Mouse (Mus musculus): ENCODE data around the gene Ass1.
A peak's percentile ranks its signal among the peaks of the same experiment; 100 is the strongest.

Ass1 gene

DNA sequence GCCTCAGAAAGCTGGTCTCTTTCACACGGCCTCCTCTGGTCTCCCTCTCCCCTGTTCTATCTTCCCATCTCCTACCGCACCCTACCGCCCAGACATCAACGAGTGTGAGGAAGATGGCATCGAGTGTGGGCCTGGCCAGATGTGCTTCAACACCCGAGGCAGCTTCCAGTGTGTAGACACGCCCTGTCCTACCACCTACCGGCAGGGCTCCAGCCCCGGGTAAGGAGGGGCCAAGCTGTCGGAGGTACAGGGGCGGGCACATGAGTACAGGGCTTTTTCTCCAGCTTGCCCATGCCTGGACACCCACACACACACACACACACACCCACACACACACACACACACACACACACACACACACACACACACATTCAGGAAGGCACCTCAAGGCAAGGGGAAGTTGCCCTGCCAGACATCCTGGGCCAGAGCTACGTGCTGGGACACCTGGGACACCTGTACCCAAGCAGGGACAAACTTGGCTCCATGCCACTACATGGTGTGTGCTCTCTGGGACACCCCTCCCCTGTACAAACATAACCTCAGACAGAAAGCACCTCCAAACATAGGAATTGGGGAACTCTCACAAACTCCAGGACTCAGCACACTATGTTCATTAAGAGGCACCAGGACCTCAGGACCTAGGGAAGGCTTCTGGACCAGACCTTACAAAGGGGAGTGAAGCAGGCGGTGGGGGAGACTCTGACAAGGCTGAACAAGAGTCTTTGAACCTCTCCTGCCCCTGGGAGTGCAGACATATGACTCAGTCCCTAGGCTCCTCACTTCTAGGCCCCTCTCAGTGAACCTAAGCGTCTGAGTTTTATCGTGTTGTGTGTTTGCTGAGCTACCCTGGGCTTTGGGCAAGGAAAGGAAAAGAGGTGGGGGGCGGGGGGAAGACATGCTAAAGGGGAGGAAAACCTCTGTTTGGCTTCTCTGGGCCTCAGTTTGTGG is 10.7 kb upstream of the Ass1 start:
- no peak for DNase-seq (ENCODE audit: low read depth)

DNA sequence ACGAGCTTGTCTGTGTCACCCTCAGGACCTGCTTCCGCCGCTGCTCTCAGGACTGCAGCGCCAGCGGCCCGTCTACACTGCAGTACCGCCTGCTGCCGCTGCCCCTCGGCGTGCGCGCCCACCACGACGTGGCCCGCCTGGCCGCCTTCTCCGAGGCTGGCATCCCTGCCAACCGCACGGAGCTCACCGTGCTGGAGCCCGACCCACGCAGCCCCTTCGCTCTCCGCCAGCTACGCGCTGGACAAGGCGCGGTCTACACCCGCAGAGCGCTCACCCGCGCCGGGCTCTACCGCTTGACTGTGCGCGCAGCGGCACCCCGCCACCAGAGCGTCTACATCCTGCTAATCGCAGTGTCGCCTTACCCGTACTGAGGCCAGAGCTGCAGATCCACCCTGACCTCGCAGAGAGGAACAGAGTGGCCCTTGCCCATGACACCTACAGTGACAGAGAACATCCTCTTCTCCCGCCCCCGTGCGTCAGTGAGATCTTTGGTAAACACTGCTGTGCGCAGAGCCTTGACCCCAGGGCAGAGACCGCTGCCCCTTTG is 9.9 kb upstream of the Ass1 start:
- no peak for DNase-seq (ENCODE audit: low read depth)

DNA sequence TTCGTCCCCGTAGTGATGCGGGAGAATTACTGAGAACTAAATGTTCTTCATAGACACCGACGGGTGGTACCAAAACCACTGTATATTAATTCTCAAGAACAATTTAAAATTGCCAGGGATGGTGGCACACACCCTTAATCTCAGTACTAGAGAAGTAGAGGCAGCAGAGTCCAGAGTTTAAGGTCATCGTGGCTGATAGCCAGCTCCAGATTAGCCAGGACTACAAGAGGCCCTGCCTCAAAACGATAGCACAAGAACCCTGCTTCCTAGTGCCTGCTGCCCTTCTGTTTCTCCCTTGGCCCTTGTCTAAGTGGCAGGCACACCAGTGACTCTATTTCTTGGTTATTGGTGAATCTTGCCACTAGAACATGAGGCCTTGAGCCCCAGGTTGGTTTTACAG is 9.1 kb upstream of the Ass1 start:
- no peak for DNase-seq (ENCODE audit: low read depth)

DNA sequence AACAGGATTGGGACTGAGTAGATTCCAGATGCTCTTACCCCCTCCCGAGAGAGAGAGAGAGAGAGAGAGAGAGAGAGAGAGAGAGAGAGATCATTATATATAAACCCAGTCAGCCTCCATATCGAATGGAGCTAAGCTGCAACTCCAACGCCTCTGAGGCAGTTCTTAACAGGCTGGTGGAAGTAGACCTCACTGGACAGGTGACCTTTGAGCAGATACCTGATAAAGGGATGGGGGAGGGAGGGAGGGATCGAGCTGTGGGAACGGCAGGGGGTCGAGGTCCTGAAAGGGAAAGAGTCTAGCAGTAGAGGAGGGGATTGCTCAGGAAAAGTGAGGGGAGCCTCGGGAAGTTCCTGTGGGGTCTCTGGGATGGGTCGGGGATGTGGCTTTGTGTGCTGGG is 8.0 kb upstream of the Ass1 start:
- no peak for DNase-seq (ENCODE audit: low read depth)

DNA sequence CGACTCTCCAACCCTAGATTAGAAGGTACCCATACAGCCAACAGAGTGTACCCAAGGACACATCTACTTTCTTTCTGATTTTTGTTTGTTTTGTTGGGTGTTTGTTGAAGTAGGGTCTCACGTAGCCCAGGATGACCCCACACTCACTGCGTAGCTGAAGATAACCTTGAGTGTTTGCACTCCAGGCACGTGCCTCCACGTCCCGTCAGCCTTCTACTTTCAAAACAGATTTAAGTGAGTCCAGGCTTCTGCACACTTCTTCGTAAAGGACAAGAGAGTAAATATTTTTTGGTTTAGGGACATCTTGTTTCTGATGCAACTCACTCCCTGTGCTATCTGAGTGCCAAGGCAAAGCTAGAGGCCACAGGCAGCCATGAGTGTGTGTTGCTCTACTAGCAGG is 6.8 kb upstream of the Ass1 start:
- DNase-seq (ENCODE audit: low read depth), result no peak

DNA sequence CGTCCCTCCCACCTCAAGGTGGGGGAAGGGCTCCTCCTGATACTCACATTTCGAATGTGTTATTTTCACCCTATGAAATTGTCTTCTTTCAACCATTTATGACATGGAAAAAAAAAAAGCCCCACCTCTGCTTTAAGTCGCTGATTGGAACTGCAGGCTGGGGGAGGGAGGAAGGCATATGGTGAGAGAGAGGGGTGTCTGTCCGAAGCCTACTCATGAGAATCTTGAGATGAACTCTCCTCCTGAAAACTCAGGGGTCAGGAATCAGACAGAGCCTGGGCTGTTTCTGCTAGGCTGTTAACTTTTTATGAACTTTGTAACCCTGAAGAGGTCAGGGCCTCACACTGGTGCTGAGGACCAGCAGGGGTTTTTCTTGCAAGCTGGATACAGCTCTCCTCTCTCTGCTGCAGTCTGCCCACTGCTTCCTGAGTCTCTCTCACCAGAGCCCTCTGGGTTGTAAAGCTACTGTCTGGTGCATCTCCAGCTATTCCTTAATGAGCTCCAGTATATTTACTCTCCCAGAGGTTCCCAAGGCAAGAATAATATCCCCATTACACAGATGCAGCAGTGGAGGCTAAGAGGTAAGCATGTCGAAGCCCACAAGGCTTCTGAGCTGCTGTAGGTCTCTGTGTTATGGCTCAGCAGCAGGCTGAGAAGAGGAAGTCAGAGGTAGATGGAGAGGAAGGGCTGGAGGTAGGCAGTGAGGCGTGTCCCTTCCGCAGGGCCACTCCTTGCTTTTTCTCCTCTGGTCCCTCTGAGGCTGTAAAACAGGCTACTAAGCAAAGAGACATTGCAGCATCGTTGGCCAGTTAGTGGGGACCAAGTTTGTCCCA is 6.1 kb upstream of the Ass1 start:
- DNase-seq (ENCODE audit: low read depth), result no peak

DNA sequence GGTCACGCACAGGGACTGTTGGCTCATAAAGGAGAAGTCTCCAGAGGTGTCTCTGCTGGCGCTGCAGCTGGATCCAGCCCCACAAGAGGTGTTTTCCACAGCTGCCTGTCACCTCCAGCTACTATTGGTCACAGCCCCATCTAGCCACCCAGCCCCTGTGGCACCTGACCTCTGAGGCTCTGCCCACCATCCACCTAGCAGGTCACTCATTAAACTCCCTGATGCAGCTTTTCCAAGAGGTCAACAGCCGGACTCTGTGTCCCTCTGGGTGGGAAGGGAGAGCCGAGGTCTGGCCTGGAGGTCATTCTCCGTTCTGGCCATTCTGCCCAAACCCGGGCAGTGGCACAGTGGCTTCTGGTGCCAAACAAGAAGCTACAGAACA is 5.5 kb upstream of the Ass1 start:
- DNase-seq (ENCODE audit: low read depth), result no peak

DNA sequence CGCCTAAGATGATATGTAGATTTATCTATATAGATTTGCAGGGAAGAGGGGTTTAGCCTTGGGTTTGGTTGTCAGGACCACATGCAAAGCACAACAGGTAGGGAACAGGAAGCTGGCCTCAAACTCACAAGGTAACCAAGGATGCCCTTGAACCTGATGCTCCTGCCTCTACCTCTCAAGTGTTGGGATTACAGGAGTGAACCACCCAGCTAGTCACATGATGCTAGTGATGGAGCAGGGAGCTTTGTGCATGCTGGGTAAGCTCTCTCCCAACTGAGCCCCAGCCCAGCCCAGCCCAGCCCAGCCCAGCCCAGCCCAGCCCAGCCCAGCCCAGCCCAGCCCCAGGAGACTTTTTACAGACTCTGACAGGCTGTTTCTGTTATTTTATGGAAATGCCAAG is 2.5 kb upstream of the Ass1 start:
- DNase-seq (ENCODE audit: low read depth), result no peak

DNA sequence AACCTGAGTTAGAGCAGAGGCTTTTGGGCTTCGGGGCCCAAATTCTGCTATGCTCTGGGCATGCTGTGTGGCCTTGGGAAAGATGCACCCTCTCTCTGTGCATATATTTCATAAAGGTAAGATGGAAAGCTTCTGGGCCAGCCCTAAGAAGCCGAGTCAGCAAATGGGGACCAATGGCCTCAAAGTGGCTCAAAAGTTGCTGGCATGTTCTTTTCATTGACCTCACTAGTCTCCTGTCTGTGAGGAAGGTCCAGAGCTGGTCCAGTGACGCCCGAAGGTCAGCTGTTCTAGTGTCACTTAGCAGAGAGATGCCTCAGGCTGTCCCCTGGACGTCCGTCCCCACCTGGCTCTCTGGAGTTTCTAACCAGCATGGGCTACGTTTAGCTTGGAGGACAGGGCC is 1.1 kb upstream of the Ass1 start:
- DNase-seq (ENCODE audit: low read depth), result no peak

DNA sequence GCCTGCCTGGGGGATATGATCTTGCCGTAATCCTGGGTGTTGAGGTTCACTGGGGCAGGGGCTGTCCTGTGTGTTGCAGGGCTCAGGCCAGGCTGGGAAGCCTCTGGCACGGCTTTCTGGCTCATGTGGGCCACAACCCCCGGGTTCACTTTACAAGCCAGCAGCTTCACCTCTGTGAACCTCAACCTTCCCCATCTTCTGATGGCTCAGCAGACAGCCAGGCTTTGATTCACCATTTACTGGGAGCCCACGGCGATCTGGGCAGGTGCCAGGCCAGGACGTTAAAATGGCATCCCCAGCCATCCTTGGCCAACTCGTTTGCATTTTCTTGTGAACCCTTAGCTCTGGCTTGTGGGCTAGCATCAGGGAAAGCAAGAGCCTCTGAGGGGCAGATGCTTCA is 527 bp upstream of the Ass1 start:
- no peak for DNase-seq (ENCODE audit: low read depth)

DNA sequence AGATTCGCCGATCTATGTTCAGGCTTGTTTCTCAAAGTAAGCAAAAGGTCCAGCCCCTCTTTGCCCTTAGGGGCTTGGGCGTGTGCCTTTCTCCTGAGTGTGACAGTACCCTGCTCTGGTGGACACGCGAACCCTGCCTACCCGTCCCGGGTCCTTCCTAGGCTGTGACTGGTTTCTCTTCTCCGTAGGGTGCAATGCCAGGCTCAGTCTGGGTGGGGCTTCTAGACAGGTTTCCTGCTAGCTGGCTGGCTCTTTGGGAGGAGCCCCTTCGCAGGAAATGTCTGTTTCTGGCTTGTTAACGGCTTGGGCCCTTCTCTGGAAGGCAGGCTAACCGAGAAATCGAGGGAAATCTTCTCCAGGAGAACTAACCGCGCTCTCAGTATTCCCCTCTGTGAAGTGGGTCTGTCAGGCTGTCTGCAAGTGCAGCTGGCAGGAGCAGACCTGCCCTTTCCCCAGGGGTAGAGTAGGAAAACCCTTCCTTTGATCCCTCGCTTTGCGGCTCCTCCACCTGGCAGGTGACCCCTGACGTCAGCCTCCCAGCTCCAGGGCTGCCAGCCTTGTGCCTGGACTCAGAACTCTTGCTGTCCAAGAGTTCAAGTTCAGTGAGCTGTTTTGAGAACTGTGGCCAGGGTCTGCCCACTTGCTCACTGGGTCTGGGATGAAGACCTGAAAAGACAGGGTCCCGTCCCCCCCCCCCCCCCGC is 827 bp downstream of the Ass1 start:
- DNase-seq (ENCODE audit: low read depth), result no peak

DNA sequence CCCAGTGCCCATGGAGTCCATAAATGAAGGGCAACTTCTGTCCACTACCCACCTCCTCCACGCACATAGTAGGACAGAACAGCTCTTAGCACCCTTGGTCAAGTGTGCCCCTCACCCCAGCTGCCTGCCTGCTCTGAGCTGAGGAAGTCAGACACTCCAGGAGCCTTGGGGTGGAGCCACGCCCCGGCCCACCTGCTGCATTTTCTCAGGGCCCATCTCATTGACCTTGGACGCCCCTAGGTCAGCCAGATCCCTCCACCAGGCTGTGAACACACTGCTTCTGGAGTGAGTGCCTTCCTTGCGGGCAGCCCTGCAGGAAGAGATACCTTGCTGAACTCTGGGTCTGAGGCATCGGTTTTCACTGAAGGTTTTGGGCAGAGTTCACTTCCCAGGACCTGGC is 1.6 kb downstream of the Ass1 start:
- no peak for DNase-seq (ENCODE audit: low read depth)

DNA sequence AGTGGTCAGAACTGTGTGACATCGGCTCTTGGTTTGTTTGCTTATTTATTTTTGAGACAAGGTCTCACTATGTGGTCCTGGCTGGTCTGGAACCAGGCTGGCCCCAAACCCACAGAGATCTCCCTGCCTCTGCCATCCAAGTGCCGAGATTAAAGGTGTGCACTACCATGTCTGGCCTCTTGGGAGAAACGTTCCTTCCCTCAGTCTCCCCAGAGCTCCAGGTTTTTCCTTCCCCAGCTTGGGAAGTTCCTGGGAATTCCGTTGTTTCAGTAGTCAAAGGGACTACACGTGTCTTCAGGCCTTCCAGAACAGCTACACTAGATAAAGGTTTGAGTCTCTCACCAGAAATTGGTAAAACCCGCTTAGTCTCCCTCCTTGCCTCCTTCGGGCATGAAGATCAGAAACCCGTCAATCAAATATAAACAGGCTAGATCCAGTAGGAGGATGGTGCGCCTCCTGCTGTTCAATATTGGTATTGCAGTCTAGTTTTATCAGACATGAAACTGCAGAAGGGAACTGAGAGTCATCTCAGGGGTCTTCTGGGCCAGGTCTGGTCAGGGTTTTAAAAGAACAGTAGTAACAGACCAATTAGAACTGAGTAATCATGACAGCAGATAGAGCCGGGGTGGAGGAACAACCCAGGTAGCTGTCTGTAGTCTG is 2.5 kb downstream of the Ass1 start:
- no peak for DNase-seq (ENCODE audit: low read depth)

DNA sequence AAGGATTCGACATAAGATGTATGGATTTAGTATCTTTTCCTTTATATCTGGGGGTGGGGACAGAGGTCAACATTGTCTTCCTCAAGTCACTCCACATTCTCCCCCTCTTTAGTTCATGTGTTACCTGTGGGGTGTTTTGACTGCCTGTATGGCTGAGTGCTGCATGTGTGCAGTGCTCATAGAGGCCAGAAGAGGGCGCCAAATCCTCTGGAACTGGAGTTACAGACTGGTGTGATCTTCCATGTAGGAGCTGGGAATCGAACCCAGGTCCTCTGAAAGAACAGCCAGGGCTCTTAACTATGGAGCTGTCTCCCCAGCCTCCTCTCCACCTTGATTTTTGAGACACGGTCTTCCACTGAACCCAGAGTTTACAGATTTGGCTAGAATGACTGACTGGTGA is 3.9 kb downstream of the Ass1 start:
- no peak for DNase-seq (ENCODE audit: low read depth)

DNA sequence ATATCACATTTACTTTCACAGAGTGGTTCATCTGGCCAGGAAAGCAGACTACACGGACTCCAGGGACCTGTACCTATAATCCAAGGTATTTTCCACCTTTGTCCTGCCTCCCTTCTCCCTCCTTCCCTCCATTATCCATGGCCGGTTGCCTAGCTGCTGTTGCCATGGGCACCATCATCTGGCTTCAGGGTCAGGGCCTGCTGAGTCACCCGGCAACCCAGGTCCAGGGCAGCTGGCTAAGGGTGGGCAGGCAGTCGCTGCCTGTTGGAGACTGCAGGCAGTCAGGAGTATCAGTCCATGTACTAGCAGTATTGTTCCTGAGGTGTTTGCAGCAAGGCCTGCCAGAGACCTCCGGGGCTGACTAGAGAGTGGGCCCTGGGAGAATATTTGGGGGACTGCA is 4.7 kb downstream of the Ass1 start:
- no peak for DNase-seq (ENCODE audit: low read depth)

DNA sequence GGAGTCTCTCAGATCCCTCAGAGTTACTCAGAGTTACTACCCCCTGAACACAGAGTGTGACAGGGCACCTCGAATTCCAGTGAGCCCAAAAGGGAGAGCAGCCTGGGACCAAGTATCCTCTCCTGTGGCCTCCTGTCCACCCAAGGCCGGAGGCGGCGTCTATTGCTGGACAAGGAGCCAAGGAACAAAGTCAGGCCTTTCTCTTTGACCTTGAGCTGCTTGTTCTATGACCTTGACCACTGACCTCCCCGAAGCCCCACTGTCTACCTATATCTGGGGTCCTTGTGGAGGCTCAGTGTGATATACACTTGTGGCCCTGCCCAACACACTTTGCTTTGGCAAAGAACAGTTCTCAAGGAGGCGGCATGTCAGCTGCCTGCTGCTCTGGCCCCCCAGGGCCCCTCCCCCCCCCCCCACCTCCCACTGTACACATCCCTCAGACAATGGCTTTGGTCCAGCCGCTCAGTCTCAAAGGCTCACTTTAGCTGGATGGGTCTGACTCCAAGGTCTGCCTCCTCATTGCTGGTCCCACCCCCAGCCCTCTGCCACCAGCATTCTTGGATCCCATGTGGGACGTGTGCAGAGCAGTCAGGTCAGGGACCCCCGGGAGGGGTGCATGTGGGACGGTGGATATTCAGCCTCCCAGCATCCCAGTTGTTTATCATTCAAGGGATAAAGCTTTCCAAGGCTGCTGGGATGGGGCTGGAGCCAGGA is 6.3 kb downstream of the Ass1 start:
- DNase-seq (ENCODE audit: low read depth), result no peak

DNA sequence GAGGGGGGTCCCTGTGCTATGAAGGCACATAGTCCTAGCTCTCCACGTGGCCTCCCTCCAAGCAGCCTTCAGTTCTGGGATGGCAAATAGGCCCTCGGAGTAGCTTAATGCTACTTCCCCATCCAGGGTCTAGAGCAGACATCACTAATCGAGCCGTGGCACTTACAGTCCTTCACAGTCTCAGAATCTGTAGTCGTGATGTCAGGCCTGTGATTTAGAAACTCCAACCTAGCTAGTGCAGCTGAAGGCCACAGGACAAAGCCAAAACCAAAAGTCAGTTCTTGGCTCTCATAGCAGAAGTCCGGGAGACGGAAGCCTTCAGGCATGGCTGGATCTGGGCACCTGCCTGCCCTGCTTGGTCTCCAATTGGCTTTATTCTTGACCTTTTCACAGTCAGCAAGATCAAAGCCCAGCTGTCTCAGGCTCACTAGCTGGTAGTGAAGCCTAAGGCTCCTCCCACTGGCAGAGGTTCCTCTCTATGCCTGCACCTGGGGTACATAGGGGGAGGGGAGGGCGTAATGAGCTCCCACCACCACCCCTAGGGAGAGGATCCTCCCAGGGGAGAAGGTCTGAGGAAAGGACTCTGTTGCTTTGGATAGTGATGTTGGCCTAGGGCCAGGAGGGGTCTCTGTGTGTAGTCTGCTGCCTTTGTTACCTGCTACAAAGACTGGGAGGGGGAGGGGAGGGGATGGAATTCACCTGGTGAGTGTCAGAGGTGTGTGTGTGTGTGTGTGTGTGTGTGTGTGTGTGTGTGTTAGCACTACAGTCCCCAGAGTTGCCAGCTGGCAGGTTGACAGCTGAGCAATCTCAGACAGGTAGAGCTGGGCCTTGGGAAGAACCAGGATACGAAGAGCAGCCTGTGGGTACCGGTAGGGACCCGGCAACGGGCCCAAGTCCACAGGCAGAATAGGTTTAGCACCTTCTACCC is 7.5 kb downstream of the Ass1 start:
- no peak for DNase-seq (ENCODE audit: low read depth)

DNA sequence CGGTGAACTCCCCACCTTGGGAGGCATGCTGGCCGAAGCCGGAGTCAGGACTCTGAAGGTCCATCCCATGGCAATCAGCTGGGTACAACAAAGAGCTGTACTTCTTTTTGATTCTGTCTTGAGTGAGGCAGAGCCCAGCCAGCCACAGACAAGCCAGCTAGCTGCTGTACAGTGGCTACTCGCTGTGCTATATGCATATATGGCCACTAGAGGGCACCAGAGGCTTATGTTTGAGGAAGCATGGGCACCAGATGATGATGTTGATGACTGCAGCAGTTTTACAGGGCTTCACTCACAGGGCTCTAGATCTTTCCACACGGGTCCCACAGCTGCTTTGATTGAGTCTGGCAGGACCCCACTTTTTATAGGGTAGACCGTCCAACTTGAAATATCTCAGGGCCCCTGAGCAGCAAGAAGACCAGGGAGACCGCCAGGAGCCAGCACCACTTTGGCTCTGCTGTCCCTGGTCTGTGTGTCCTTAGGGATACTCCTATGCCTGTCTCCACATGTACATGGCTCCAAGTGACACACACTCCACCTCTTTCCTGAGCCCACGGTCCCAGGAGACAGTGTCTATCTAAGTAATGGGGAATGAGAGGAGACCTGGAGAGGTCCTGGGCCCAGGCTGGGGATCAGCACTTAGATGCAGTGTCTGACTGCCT is 13.0 kb downstream of the Ass1 start:
- peak; percentile 60 for DNase-seq (ENCODE audit: low read depth)

DNA sequence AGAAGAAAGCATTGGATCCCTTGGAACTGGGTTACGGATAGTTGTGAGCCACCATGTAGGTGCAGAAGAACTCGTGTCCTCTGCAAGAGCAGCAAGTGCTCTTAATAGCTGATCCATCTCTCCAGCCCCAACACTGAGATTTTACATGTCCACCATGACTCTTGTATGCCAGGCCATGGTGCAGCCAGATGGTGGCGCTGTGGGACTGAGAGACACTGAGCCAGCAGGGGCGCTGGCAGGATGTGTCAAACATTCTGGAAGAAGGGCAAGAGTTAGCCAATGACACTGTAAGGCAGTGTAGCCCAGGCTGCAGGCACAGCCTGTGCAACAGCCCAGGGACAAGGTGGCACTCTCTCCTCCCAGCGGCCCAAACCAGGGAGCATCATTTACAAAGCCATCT is 14.2 kb downstream of the Ass1 start:
- DNase-seq (ENCODE audit: low read depth), result no peak

DNA sequence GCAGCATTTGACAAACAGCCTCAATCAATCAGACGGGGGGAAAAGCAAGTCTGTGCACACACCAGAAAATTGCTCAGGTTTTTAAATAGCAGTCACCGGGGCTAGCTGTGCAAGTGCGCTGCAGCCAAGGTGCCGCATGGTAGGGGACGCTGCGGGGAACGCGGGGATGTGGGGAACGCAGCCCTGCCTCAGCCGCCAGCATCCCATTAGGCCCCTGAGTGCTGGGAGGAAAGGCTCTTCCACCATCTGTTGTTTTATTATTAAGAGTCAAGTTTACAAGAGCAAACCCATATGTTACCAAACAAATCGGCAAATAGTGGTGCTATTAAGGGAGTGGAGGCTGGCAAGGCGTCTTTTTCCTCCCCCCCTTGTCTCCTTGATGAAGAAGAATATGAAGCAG is 19.2 kb downstream of the Ass1 start:
- no peak for DNase-seq (ENCODE audit: low read depth)

All from fibroblast of lung, adult 2 months (primary cell).